Mouse (Mus musculus): ENCODE data around the gene Dpep1. TPM values are rescaled to one million over a fixed set of nuclear protein-coding genes. Genes with fewer than 3 reads are reported as not detected.

The Dpep1 gene
- polyA plus RNA-seq, 1 experiment from 2014 or later: 3.1 TPM

- ATAC-seq (ENCODE audit: insufficient number of reproducible peaks, low FRiP score, low TSS enrichment, low read depth): no peak
- Histone ChIP-seq H3K27ac (replicated peaks; ENCODE audit: low read depth, low read length) (no peak overlapping the region), H3K9ac (ENCODE audit: low read length) (no peak overlapping the region), H3K27me3 (ENCODE audit: control insufficient read depth, insufficient read depth, low read length) (peaks cover 22% of the 10 kb centered on the region), H3K4me3 (ENCODE audit: low read depth, low read length) (no peak overlapping the region), H3K4me1 (ENCODE audit: control insufficient read depth, insufficient read depth, low read length) (peaks cover 7% of the 10 kb centered on the region; the same call in 1 of the 2 replicates), H3K4me2 (ENCODE audit: low read depth, severe bottlenecking) (no peak overlapping the region), H3K9me3 (ENCODE audit: control insufficient read depth, low read length) (no peaks in the 10 kb centered on the region), H3K36me3 (ENCODE audit: control insufficient read depth, insufficient read depth, low read length) (no peaks in the 10 kb centered on the region)
- 76% methylated on average over 11 of the region's 11 CpGs for WGBS
- no peak for DNase-seq (ENCODE audit: low spot score)
Measured at GRCm38 (mm10) chr8:123233760-123234159, 47.7 kb downstream of the Dpep1 start.

GRCm38 (mm10) chr8:123234918-123235519 lies 49.0 kb downstream of the Dpep1 start:
- peak overlapping the region; percentile 24; the same call in 1 of the 2 replicates for H3K9ac ChIP-seq (ENCODE audit: low read length)
- ATAC-seq (ENCODE audit: insufficient number of reproducible peaks, low FRiP score, low TSS enrichment, low read depth): no peak
- no peak overlapping the region for H3K27ac ChIP-seq (replicated peaks; ENCODE audit: low read depth, low read length)

GRCm38 (mm10) chr8:123235520-123236497 lies 49.8 kb downstream of the Dpep1 start, which contains the start of gene Spata2l:
Gene Spata2l (minus strand): TSS chr8:123236233.
- peak within 1 kb of the TSS; percentile 42 for H3K4me3 ChIP-seq (ENCODE audit: low read depth, low read length)
- peak within 1 kb of the TSS; percentile 80 for H3K4me2 ChIP-seq (ENCODE audit: low read depth, severe bottlenecking)
- peak within 1 kb of the TSS; percentile 24; the same call in 1 of the 2 replicates for H3K9ac ChIP-seq (ENCODE audit: low read length)
- H3K27ac ChIP-seq (replicated peaks; ENCODE audit: low read depth, low read length): no peak within 1 kb of the TSS
- 2% methylated on average over 57 of the region's 57 CpGs for WGBS
- no peaks in the 10 kb centered on the region for H3K9me3 ChIP-seq (ENCODE audit: control insufficient read depth, low read length)
- H3K36me3 ChIP-seq (ENCODE audit: control insufficient read depth, insufficient read depth, low read length): no peaks in the 10 kb centered on the region
- H3K27me3 ChIP-seq (ENCODE audit: control insufficient read depth, insufficient read depth, low read length): peaks cover 22% of the 10 kb centered on the region
- DNase-seq (ENCODE audit: low spot score) (peak; percentile 91), ATAC-seq (ENCODE audit: insufficient number of reproducible peaks, low FRiP score, low TSS enrichment, low read depth) (peak; percentile 80)
- peaks cover 7% of the 10 kb centered on the region; the same call in 1 of the 2 replicates for H3K4me1 ChIP-seq (ENCODE audit: control insufficient read depth, insufficient read depth, low read length)

More at GRCm38 (mm10) chr8:123234918-123235519, 49.0 kb downstream of the Dpep1 start:
- 37% methylated on average over 13 of the region's 13 CpGs for WGBS
- Histone ChIP-seq H3K4me1 (ENCODE audit: control insufficient read depth, insufficient read depth, low read length) (peaks cover 7% of the 10 kb centered on the region; the same call in 1 of the 2 replicates), H3K4me3 (ENCODE audit: low read depth, low read length) (peak overlapping the region; percentile 42), H3K4me2 (ENCODE audit: low read depth, severe bottlenecking) (peak overlapping the region; percentile 80), H3K27me3 (ENCODE audit: control insufficient read depth, insufficient read depth, low read length) (peaks cover 22% of the 10 kb centered on the region), H3K9me3 (ENCODE audit: control insufficient read depth, low read length) (no peaks in the 10 kb centered on the region), H3K36me3 (ENCODE audit: control insufficient read depth, insufficient read depth, low read length) (no peaks in the 10 kb centered on the region)
- no peak for DNase-seq (ENCODE audit: low spot score)

GRCm38 (mm10) chr8:123239398-123239797 lies 53.4 kb downstream of the Dpep1 start:
- H3K9me3 ChIP-seq (ENCODE audit: control insufficient read depth, low read length): no peaks in the 10 kb centered on the region
- H3K36me3 ChIP-seq (ENCODE audit: control insufficient read depth, insufficient read depth, low read length): peaks cover 3% of the 10 kb centered on the region; the same call in 1 of the 2 replicates
- peaks cover 7% of the 10 kb centered on the region; the same call in 1 of the 2 replicates for H3K4me1 ChIP-seq (ENCODE audit: control insufficient read depth, insufficient read depth, low read length)
- DNase-seq (ENCODE audit: low spot score): no peak
- ATAC-seq (ENCODE audit: insufficient number of reproducible peaks, low FRiP score, low TSS enrichment, low read depth): no peak
- H3K9ac ChIP-seq (ENCODE audit: low read length): no peak overlapping the region
- H3K27ac ChIP-seq (replicated peaks; ENCODE audit: low read depth, low read length): no peak overlapping the region
- 90% methylated on average over 10 of the region's 10 CpGs for WGBS
- no peak overlapping the region for H3K4me2 ChIP-seq (ENCODE audit: low read depth, severe bottlenecking)
- peaks cover 15% of the 10 kb centered on the region for H3K27me3 ChIP-seq (ENCODE audit: control insufficient read depth, insufficient read depth, low read length)
- no peak overlapping the region for H3K4me3 ChIP-seq (ENCODE audit: low read depth, low read length)

- ATAC-seq (ENCODE audit: insufficient number of reproducible peaks, low FRiP score, low TSS enrichment, low read depth): no peak
Measured at GRCm38 (mm10) chr8:123242107-123242923, 56.3 kb downstream of the Dpep1 start.

GRCm38 (mm10) chr8:123243053-123243452 lies 57.0 kb downstream of the Dpep1 start:
- Histone ChIP-seq H3K9ac (ENCODE audit: low read length) (no peak overlapping the region), H3K4me1 (ENCODE audit: control insufficient read depth, insufficient read depth, low read length) (no peaks in the 10 kb centered on the region), H3K4me2 (ENCODE audit: low read depth, severe bottlenecking) (no peak overlapping the region), H3K27me3 (ENCODE audit: control insufficient read depth, insufficient read depth, low read length) (no peaks in the 10 kb centered on the region), H3K4me3 (ENCODE audit: low read depth, low read length) (no peak overlapping the region), H3K27ac (replicated peaks; ENCODE audit: low read depth, low read length) (no peak overlapping the region), H3K36me3 (ENCODE audit: control insufficient read depth, insufficient read depth, low read length) (peaks cover 19% of the 10 kb centered on the region), H3K9me3 (ENCODE audit: control insufficient read depth, low read length) (no peaks in the 10 kb centered on the region)
- WGBS: 69% methylated on average over 11 of the region's 11 CpGs
- ATAC-seq (ENCODE audit: insufficient number of reproducible peaks, low FRiP score, low TSS enrichment, low read depth): no peak
- DNase-seq (ENCODE audit: low spot score): no peak

More at GRCm38 (mm10) chr8:123242107-123242923, 56.3 kb downstream of the Dpep1 start:
- H3K36me3 ChIP-seq (ENCODE audit: control insufficient read depth, insufficient read depth, low read length): peaks cover 13% of the 10 kb centered on the region
- H3K9me3 ChIP-seq (ENCODE audit: control insufficient read depth, low read length): no peaks in the 10 kb centered on the region
- 83% methylated on average over 7 of the region's 7 CpGs for WGBS
- H3K4me1 ChIP-seq (ENCODE audit: control insufficient read depth, insufficient read depth, low read length): no peaks in the 10 kb centered on the region
- no peak for DNase-seq (ENCODE audit: low spot score)
- no peaks in the 10 kb centered on the region for H3K27me3 ChIP-seq (ENCODE audit: control insufficient read depth, insufficient read depth, low read length)
- H3K4me3 ChIP-seq (ENCODE audit: low read depth, low read length): no peak overlapping the region
- no peak overlapping the region for H3K27ac ChIP-seq (replicated peaks; ENCODE audit: low read depth, low read length)
- no peak overlapping the region for H3K9ac ChIP-seq (ENCODE audit: low read length)
- no peak overlapping the region for H3K4me2 ChIP-seq (ENCODE audit: low read depth, severe bottlenecking)

- no peaks in the 10 kb centered on the region for H3K4me1 ChIP-seq (ENCODE audit: control insufficient read depth, insufficient read depth, low read length)
- H3K36me3 ChIP-seq (ENCODE audit: control insufficient read depth, insufficient read depth, low read length): peaks cover 20% of the 10 kb centered on the region
- H3K4me2 ChIP-seq (ENCODE audit: low read depth, severe bottlenecking): no peak overlapping the region
- WGBS: 93% methylated on average over 4 of the region's 4 CpGs
- no peak overlapping the region for H3K9ac ChIP-seq (ENCODE audit: low read length)
- H3K27me3 ChIP-seq (ENCODE audit: control insufficient read depth, insufficient read depth, low read length): no peaks in the 10 kb centered on the region
- no peak overlapping the region for H3K27ac ChIP-seq (replicated peaks; ENCODE audit: low read depth, low read length)
- H3K4me3 ChIP-seq (ENCODE audit: low read depth, low read length): no peak overlapping the region
- DNase-seq (ENCODE audit: low spot score): no peak
- H3K9me3 ChIP-seq (ENCODE audit: control insufficient read depth, low read length): no peaks in the 10 kb centered on the region
- ATAC-seq (ENCODE audit: insufficient number of reproducible peaks, low FRiP score, low TSS enrichment, low read depth): no peak
Measured at GRCm38 (mm10) chr8:123244382-123244781, 58.3 kb downstream of the Dpep1 start.

- 87% methylated on average over 12 of the region's 12 CpGs for WGBS
- no peaks in the 10 kb centered on the region for H3K4me1 ChIP-seq (ENCODE audit: control insufficient read depth, insufficient read depth, low read length)
- H3K36me3 ChIP-seq (ENCODE audit: control insufficient read depth, insufficient read depth, low read length): peaks cover 24% of the 10 kb centered on the region
- H3K9me3 ChIP-seq (ENCODE audit: control insufficient read depth, low read length): no peaks in the 10 kb centered on the region
- no peak overlapping the region for H3K9ac ChIP-seq (ENCODE audit: low read length)
- ATAC-seq (ENCODE audit: insufficient number of reproducible peaks, low FRiP score, low TSS enrichment, low read depth) (no peak), DNase-seq (ENCODE audit: low spot score) (no peak)
- H3K27me3 ChIP-seq (ENCODE audit: control insufficient read depth, insufficient read depth, low read length): no peaks in the 10 kb centered on the region
- no peak overlapping the region for H3K4me3 ChIP-seq (ENCODE audit: low read depth, low read length)
- H3K4me2 ChIP-seq (ENCODE audit: low read depth, severe bottlenecking): no peak overlapping the region
- no peak overlapping the region for H3K27ac ChIP-seq (replicated peaks; ENCODE audit: low read depth, low read length)
Measured at GRCm38 (mm10) chr8:123245543-123245942, 59.5 kb downstream of the Dpep1 start.
